Mouse (Mus musculus) bone marrow, adult 2 months (tissue): Measurements from ENCODE around the gene Tmem41b. TPM values are rescaled to one million over a fixed set of nuclear protein-coding genes. Genes with fewer than 3 reads are reported as not detected.
"Not testable (repeated sequence)": the region's sequence is repeated elsewhere in the genome, so short reads cannot be mapped to it uniquely, and the experiment has no call there.

Experiments used
- H3K27ac ChIP-seq: fragments of 200-500 bp; 2 replicates; pipeline ENCODE4 v1.5.1; 2012; ENCODE audit warnings: low read depth, mild to moderate bottlenecking, control low read depth, inconsistent platforms, low read length; ENCODE audit not compliant: control insufficient read depth, poor library complexity, insufficient read depth
- H3K4me1 ChIP-seq: fragments of 200-500 bp; 2 replicates; pipeline ENCODE4 v1.6.1; 2011; ENCODE audit warnings: low read length; ENCODE audit not compliant: control insufficient read depth, insufficient read depth
- H3K4me3 ChIP-seq: fragments of 200-500 bp; replicated peaks from 2 replicates; pipeline ENCODE3; 2011; ENCODE audit warnings: mild to moderate bottlenecking, low read depth, low read length, control low read depth; ENCODE audit not compliant: control insufficient read depth
- CTCF ChIP-seq: fragments of 200-500 bp; IDR thresholded peaks from 2 replicates; pipeline ENCODE4 v1.5.1; 2011; ENCODE audit warnings: low read length, control low read depth; ENCODE audit not compliant: control insufficient read depth, insufficient read depth
- POLR2A ChIP-seq: fragments of 200-500 bp; IDR thresholded peaks from 2 replicates; pipeline ENCODE4 v1.6.1; 2011; ENCODE audit warnings: low read depth, mild to moderate bottlenecking, control low read depth, low read length, borderline replicate concordance; ENCODE audit not compliant: control insufficient read depth
- WGBS: fragments of 180-500 bp; shearing (Covaris S2); methylation state at CpG from one replicate; pipeline ENCODE4 v1.1.7; 2018; 5-methylcytosine and 5-hydroxymethylcytosine counted together
- polyA plus RNA-seq: library from polyadenylated mRNA; stranded (reverse); fragments of >200 nt; gene quantifications from 2 replicates; pipeline ENCODE4 v1.2.4, GENCODE M21; 2011; ENCODE audit warnings: low replicate concordance; ENCODE audit not compliant: missing spikeins, insufficient read depth, insufficient read length

The Tmem41b gene
- polyA plus RNA-seq: 12.1 and 18.8 TPM in 2 replicates

- H3K4me3 ChIP-seq: peak within 1 kb of the TSS; percentile 71
- WGBS: 30% methylated on average over 6 of the region's 6 CpGs
- not testable (repeated sequence) for H3K4me1 ChIP-seq
- H3K27ac ChIP-seq: peak within 1 kb of the TSS; percentile 62
Measured at GRCm38 (mm10) chr7:109986775-109987174, at the start of gene Tmem41b. Gene Tmem41b (minus strand): TSS chr7:109986929.

DNA sequence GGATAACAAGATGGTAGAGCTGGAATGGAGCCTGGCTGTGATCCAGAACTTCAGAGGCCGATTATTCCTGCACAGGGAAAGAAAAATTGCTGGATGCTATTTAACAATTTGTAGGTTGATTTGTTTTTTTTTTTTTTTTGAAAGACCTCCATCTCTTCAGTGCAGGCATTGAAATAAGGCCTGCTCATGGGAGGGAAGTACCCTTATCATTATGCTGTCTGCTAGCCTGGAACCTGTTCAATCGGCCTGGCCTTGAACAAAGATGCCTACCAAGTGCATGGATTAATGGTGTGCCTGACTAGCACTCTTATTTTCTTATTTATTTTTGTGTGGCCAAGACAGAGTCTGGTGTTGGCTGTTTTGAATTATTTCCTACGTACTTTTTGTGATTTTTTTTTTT, 43.6 kb upstream of the Tmem41b start:
- Histone ChIP-seq H3K4me1 (no peaks in the 10 kb centered on the region), H3K4me3 (no peak overlapping the region), H3K27ac (no peak overlapping the region)
- 81% methylated on average over 3 of the region's 3 CpGs for WGBS
- TF ChIP-seq CTCF (no peak), POLR2A (no peak)

DNA sequence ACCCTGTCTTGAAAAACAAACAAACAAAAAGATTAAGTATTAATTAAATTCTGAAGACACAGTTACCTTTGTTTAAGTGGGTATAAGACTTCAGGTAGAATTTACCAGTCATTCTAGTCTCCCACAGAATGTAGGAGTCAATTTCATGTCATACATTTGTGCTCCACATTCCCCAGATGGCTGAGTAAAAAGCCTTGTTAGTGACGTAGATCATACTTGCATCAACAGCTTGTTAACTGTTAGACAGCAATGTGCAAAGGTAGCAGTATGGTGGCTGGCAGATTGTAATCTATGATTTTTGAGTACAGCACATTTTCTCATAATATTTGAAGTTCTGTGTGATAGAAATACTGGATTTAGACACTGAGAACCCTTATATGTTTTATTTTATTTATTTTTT, 42.1 kb upstream of the Tmem41b start:
- Histone ChIP-seq H3K4me3 (no peak overlapping the region), H3K4me1 (no peaks in the 10 kb centered on the region), H3K27ac (no peak overlapping the region)
- WGBS: 68% methylated on average over 1 of the region's 1 CpGs
- TF ChIP-seq CTCF: no peak
- TF ChIP-seq POLR2A: no peak

GRCm38 (mm10) chr7:110026594-110026993, 39.9 kb upstream of the Tmem41b start:
- 73% methylated on average over 2 of the region's 2 CpGs for WGBS

DNA sequence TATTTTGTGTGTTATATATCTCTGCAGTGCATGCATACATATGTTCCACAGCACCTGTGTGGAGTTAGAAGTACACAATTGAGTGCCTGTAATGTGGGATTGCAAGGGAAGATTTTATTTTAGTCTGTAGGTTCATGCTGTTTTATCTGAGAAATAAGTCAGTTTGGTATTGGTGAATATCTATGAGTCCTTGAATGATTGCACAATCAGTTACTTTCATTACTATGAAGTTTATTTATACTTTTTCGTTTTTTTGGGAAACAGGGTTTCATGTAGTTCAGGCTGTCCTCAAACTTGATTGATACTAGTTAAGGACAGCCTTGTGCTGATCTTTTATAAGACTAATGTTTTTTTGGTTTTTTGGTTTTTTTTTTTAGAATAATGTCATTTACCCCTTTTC, 36.8 kb upstream of the Tmem41b start:
- Histone ChIP-seq H3K4me3 (no peak overlapping the region), H3K4me1 (no peaks in the 10 kb centered on the region), H3K27ac (no peak overlapping the region)
- no peak for TF ChIP-seq CTCF
- TF ChIP-seq POLR2A: no peak
- 74% methylated on average over 1 of the region's 1 CpGs for WGBS

More at GRCm38 (mm10) chr7:110026594-110026993, 39.9 kb upstream of the Tmem41b start:
- Histone ChIP-seq H3K4me1 (no peaks in the 10 kb centered on the region), H3K27ac (no peak overlapping the region), H3K4me3 (no peak overlapping the region)
- TF ChIP-seq CTCF (no peak), POLR2A (no peak)

DNA sequence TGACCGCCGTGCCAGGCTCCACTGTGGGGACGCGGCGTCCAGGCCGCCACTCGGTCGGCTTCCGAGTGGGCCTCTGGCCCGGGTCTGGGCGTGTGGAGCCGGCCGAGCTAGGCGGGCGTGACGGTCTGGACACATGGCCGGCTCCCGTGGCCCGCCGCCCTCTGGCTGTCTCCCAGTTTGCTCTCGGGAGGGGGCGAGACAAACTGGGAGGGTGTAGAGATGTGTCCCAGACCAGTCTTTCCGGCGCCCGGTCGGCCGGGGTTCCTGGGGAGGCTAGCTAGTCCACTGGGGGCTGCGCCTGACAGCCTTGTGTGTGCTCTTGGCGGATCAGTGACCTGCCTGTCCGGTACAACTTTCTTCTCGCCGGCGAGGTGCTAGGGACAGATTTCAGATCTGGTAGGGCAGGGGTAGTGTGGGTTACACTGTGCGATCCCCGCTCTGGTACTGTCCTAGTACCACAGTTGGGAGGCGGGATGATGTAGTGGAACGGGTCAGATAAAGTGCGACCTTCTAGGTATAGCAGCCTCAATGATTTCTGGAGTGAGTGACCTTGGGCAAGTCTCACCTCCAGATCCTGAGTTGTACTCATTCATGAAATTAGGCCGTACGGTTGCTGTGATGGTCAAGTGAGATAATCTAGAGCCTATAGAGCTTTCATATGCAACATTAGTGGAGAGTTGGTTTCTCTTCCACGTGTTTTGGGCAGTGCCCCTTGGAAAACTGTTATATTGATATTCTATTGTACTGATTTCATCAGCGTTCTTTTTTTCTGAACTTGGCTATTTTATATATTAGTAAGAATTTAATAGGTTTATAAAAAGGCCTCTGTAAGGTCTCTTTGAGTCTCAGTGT, 32.1 kb upstream of the Tmem41b start:
- WGBS: under 1% methylated on average over 42 of the region's 42 CpGs
- Histone ChIP-seq H3K4me1 (no peaks in the 10 kb centered on the region), H3K4me3 (peak overlapping the region; percentile 94), H3K27ac (peak overlapping the region; percentile 85)
- no peak for TF ChIP-seq CTCF
- TF ChIP-seq POLR2A: no peak

GRCm38 (mm10) chr7:110018117-110018630, 31.4 kb upstream of the Tmem41b start, which contains the start of gene Ipo7:
Gene Ipo7 (plus strand): TSS chr7:110018274.
- under 1% methylated on average over 48 of the region's 48 CpGs for WGBS
- Histone ChIP-seq H3K27ac (peak within 1 kb of the TSS; percentile 85), H3K4me3 (peak within 1 kb of the TSS; percentile 94), H3K4me1 (no peaks in the 10 kb centered on the region; the same call in 1 of the 2 replicates)
- TF ChIP-seq CTCF (no peak; the same call in 1 of the 2 replicates), POLR2A (peak; percentile 91)

GRCm38 (mm10) chr7:110014272-110014671, 27.5 kb upstream of the Tmem41b start:
- 54% methylated on average over 5 of the region's 5 CpGs for WGBS
- Histone ChIP-seq H3K4me3 (no peak overlapping the region), H3K4me1 (no peaks in the 10 kb centered on the region; the same call in 1 of the 2 replicates), H3K27ac (no peak overlapping the region)
- no peak for TF ChIP-seq POLR2A
- no peak for TF ChIP-seq CTCF
